Mouse (Mus musculus): ENCODE data around the gene Jup. TPM values are rescaled to one million over a fixed set of nuclear protein-coding genes. Genes with fewer than 3 reads are reported as not detected.

Gene Jup
- polyA plus RNA-seq, 1 experiment, result not detected

DNA sequence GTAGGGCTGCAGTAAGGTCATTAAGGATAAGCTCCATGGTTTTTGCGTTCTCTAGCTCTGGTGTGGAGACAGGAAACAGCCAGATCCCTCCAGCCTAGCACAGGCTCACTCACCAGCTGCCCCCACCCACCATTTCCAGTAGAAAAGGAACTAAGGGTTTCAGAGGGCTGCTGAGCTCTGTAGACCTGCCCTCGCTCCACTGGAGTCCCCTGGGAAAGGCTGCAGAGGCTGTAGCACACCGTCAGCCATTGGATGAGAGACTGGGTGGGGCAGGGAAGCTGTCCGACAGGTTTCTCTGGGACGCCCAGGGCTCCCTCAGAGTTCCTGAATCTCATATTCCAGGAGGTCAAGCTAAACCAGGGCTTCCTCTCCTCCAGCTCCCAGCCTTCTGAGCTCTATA, 11.0 kb downstream of the Jup start:
- no peak for TF ChIP-seq GATA1 (IDR thresholded peaks at IDR 0.05; ENCODE audit: low read length)

DNA sequence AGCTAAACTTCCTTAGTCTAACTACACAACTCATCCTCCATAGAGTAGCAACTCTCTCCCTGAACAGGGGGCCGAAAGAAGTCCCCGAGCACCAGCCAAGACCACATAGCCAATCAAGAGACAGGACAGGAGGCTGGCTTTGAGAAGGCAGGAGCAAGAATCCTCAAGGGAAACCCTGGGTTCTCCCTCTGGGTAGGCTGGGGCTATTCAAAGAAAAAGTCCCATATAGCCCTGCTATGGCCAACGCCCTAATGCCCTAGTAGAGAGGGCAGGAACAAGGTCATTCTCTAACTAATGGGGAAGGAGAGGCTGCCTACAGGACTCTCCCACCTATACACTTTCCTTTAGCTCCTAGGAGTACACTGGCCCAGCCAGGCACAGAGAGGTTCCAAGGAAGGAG, 12.5 kb downstream of the Jup start:
- no peak for TF ChIP-seq GATA1 (IDR thresholded peaks at IDR 0.05; ENCODE audit: low read length)

DNA sequence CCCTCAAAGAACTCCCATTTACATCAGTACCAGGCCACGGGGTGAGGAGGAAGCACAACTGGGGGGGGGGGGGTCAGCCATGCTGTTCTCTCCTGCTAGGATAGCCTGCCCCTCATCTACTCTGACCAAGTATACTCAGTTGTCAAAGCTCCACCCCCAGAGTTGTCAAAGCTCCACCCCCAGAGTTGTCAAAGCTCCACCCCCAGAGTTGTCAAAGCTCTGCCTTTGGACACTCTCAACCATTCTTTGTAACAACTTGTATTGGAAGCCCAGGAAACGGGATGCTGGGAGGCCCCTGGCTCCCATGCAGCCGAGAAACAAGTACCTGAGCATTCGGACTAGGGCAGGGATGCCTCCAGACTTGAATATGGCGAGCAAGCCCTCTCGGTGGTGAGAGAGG, 14.9 kb downstream of the Jup start:
- no peak for TF ChIP-seq GATA1 (IDR thresholded peaks at IDR 0.05; ENCODE audit: low read length)

DNA sequence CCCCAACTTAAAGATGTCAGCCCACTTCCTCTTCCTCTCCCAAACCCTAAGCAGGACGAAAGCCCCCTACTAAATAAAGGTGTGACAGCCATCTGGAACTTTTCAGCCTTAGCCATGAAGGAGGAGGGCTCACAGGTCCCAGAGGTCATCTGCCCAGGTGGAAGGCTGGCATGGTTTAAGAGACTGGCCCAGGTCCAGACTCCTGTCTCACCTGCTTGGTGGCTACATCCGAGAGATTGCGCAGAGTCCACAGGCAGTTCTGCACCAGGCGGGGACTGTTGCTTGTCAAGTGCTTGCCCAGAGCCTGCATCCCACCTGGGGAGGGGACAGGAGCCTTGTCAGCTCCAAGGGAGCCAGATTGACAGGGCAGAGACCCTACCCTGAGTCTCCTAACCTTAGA, 18.3 kb downstream of the Jup start:
- TF ChIP-seq GATA1 (IDR thresholded peaks at IDR 0.05; ENCODE audit: low read length), result no peak

DNA sequence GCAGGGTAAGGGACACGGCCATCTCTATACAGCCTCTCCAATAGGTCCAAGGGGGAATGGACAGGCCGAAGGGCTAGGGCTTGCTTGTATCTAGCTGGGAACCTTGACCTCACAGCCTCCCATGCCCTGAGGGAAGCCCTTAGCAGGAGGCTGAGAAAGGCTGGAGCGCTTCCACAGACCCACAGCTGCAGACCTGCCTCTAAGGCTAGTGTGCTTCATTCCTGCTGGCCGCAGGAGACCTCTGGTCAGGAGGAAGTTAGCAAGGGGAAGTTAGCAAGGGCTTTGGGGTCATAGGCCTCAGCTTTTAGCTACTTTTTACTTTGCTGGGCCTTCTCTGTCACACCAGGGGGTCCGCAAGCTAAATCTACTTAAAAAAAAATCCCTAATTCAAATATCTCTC, 19.1 kb downstream of the Jup start:
- no peak for TF ChIP-seq GATA1 (IDR thresholded peaks at IDR 0.05; ENCODE audit: low read length)

DNA sequence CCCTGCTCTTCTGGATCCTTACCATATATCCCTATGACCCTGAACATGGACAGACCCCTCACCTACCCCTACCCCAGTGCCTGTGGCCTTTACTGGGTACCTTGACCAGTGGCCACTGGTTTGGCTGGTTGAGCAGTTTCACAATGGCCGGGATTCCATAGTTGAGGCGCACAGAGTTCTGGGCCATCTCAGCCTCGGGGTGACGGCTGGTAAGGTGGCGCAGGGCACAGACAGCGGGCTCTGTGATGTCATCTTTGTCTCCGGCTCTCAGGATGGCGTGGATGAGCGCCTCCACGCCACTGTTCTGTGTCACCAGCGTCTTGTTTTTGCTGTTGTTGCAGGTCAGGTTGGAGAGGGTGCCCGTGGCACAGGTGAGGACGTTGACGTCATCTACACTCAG, 19.6 kb downstream of the Jup start:
- no peak for TF ChIP-seq GATA1 (IDR thresholded peaks at IDR 0.05; ENCODE audit: low read length)

DNA sequence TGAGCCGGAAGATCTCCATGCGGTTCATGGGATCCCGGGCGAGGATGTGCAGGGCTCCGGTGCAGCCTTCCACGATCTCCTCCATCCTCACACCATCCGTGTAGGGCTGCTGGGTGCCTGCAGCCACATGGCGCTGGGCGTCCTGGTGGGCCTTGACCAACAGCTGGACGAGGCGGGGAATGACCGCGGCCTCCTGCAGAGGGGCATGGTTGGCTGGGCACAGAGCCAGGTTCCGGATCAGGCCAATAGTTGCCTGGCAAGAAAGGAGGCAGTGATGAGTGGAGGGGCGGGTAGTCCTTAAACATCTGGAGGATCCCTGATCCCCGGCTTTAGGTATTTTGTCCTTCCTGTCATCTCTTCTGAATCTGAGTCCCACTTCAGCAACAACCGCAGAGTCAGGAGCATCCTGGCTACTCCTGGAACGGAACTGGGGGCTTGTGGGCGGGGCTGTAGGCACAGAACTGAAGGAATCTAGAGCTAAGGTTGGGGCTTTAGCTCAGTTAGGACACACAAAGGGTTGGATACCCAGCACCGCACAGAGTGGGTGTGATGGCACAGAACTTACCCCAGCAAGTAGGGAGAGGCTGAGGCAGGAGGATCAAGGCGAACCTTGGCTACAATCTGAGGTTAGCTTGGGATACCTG, 20.7 kb downstream of the Jup start:
- no peak for TF ChIP-seq GATA1 (IDR thresholded peaks at IDR 0.05; ENCODE audit: low read length)

DNA sequence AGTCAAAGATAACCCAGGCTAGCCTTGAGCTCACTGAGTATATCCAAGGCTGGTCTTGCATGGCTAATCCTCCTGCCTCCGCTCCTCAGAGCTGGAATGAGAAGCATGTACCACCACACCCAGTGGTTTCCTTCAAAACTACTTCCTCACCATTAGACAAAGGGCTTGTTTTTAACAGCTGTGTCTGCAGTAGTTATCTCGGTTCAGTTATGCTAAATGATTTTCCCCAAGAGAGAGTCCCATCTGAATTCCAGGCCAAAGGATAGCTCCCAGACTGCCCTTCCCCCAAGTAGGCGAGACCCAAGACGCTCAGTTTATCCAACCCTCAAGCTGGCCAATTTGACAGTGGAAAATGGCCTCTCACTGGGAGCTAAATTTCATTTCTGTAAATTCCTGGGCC, 21.6 kb downstream of the Jup start:
- TF ChIP-seq GATA1 (IDR thresholded peaks at IDR 0.05; ENCODE audit: low read length), result no peak

DNA sequence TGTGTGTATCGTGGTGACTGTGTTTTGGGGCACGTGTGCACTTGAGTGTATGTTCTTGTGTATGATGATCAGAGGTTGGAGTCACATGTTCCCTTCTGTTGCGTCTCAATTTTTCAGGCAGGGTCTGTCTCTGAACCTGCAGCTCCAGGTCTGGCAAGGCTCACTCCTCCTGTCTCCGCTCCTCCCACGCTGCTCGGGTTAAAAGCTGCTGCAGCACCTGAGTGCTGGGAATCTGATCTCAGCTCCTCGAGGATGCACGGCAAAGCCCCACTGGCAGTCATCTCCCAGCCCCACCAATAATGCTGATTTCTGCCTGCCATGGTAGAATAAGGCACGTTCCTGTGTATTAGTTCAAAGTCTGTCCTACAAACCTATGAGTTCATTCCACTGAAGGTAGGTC, 22.4 kb downstream of the Jup start:
- no peak for TF ChIP-seq GATA1 (IDR thresholded peaks at IDR 0.05; ENCODE audit: low read length)

DNA sequence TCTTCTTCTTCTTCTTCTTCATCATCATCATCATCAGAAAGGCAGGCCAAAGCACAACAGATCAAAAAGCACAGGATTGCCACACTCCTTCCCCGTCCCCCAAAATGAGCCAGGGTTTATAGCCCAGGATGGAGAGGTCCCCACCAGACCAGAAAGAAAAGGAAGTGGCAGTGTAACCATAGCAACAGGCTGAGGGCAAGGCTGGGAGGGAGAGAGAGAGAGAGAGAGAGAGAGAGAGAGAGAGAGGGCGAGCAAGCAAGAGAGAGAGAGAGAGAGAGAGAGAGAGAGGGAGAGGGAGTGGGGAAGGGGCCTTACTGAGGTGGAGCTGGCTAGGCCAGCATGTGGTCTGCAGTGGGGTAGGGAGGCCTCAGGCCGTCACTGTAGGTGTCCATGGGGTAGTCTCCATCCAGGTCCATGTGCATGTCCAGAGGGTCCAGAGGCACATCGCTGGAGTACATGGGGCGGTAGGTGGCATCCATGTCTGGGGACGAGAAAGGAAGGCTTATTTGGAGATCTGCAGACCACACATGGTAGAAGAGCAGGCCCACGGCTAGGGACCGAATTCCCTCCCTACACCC, 25.5 kb downstream of the Jup start:
- TF ChIP-seq GATA1 (IDR thresholded peaks at IDR 0.05; ENCODE audit: low read length), result no peak

DNA sequence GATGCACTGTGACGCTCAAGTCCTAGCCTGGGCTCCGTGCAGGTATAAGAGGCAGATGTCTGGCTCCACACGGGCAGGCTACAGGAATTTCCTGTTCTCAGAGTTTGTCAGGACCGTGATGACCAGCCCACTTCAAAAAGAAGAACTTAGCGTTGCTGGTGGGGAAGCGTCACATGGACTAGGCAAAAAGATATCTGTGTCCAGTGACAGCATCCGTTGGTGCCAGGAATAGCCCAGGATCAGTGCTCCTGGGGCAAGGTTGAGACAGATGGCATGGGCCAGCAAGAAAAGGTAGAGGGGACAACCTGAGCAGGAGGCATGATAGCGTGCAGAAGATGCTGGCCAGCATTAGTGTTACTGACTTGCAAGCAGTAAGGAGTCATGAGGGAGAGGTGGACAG, 27.7 kb downstream of the Jup start:
- no peak for TF ChIP-seq GATA1 (IDR thresholded peaks at IDR 0.05; ENCODE audit: low read length)

DNA sequence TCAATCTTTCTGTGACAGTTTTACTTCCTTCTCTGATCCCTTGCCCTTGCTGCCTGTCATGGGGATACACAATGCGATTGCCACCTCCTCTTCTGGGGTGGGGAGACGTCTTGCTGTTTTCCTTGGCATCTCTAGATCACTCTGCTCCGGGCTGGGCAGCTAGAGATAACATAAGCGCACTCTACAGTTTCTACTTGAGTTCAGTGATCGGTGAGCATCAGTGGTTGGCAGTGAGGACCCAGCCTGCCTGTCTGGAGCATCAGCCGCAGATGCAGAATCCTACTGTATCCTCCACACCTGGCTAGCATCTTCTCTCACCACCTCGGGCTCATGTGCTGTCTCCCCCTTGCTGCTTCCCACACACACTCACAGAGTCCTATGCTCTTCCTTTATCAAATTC, 28.4 kb downstream of the Jup start:
- TF ChIP-seq GATA1 (IDR thresholded peaks at IDR 0.05; ENCODE audit: low read length), result no peak

DNA sequence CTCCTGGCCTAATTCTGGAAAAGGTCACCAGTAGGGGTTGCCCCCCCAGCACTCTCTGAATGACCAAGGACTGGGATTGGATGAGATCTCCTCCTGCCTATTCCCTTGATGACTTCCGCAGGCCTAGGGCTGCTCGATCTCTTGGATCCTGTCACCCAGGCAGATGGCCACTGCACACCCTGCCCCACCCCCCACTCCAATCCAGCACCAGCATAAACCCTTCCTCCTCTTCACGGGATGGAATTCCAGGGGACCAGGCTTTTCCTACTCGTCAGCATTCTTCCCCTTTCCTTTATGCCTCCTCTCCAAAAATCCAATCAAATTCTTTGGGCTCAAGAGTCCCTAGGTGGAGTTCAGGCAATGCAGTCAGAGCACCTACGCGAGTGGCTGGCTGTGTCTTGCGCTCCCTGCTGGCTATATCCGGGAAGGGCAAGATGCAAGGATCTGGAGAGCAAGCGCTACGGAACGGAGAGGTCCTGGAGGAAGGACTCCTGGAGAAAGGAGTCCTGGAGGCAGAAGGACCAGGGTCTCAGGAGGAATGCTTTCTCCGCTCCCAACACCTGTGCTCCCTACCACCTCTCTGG, 34.5 kb downstream of the Jup start:
- TF ChIP-seq GATA1 (IDR thresholded peaks at IDR 0.05; ENCODE audit: low read length), result no peak

DNA sequence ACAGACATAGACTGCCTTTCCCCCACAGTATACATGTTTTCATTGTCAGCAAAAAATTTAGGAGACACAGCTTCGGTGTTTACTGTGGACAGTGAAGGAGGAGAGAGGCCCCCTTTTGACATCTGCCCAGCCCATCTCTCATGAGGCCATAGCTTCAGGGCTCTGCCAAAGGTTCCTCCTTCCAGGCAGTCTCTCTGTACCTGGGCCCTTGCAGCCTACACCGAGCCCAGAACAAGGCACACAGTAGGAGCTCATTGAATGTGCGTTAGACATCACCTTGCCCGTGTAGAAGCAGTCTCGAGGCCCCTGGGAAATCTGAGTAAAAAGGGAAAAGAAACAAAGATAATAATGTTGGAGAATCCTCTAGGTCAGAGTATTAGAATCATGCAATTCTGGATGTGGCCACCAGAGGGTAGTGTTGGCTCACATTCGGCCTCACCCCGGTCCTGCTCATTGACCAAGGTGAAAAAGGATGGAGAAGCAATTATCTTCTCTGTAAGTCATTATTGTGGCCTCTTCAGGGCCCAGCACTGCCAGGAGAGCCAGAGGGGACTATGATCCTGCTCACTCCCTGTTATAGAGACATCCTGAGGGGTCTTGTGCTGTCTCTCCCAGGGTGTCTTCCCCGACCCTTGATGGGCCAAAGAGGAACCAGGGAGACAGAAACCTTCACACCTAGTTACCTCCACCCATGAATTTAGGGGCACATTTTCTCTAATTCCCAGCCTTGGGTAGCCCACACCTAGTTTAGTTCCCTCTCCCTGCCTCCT, 35.2 kb downstream of the Jup start:
- TF ChIP-seq GATA1 (IDR thresholded peaks at IDR 0.05; ENCODE audit: low read length), result no peak

DNA sequence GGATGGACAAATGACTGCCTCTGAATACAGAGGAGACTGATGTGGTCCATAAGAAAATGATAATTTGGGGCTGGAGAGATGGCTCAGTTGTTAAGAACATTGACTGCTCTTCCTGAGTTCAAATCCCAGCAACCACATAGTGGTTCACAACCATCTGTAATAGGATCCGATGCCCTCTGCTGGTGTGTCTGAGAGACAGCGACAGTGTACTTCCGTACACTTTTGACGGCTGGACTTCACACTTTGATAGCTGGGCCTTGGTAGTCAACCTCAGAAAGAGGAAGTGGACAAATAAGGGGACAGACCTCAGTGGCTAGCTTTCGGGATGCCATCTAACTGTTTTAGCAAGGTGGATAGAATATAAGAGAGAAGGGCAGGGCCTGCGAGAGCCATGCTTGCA, 37.4 kb downstream of the Jup start:
- no peak for TF ChIP-seq GATA1 (IDR thresholded peaks at IDR 0.05; ENCODE audit: low read length)

DNA sequence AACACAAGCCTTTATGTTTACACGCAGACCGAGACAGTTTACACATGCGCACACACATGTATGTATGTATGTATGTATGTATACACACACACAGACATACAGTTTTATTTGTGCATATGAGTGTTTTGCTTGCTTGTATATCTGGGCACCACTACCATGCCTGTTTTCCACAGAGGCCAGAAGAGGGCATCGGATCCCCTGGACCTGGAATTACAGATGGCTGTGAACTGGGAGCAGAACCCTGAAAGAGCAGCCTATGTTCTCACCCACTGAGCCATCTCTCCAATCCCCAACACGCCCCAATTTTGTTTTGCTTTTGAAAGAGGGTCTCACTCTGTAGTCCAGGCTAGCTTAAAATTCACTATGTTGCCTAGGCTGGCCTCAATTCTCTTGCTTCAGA, 40.2 kb downstream of the Jup start:
- TF ChIP-seq GATA1 (IDR thresholded peaks at IDR 0.05; ENCODE audit: low read length), result no peak

DNA sequence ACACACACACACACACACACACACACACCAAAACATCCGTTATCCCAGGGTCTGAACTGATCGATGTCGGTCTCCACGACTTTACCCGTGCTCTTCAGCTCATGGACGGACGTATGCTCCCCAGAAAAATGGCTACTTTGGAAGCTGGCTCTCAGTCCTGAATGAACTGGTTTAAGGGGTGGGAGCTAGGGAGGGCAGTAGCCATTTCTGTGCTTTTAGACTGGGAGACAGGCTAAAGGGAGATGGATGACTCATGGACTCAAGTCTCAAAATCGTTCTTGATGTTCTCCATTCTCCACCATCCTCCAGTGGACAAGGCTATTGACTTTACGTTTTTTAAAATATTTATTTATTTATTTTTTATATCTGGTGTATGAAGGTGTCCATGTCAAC, 40.7 kb downstream of the Jup start:
- TF ChIP-seq GATA1 (IDR thresholded peaks at IDR 0.05; ENCODE audit: low read length), result no peak
